Comparison of ENCODE assay signal across 9 mouse cellular contexts in the genomic region with DNA sequence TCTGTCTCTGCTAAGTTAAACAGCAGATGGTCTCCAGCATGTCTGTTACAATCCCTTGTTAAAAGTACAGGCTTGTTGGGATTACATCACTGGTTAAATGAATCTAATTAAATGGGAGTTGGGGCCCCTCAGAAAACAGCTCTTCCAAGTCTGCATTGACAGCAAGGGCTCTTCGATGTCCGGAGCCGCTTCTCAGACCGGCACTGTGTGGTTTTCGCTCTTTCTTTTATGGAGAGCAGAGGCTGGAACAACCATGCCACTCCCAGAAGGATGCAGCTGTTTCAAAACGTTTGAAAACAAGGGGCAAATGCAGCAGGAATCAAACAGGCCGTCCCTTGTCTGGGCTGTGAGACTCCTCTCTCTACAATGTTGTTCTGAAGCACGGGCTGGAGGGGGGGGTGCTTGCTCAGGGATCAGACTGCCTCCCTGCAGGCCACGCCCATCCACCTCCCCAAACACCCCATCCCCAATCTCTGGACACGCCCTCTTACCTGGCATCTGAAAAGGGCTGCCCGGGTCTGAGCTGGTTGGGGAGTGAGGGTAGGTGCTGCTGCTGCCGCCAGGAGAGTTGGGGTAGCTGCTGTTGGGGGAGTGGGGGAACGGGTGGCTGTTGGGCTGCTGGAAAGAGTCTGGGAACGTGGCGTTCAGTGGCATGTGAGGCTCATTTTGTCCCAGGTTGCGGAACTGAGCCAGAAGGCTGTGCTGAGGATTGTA. TPM values are rescaled to one million over a fixed set of nuclear protein-coding genes. Genes with fewer than 3 reads are reported as not detected.
DNase-seq lines count a peak whose midpoint lies in the region; ATAC-seq lines count a peak whose summit lies in the region.
"Had no signal": no experiment of that assay in that cellular context is flagged by ENCODE, and none has a peak within 500 bp of the region (broad histone marks: within the 10 kb centered on the region; RNA-seq: fewer than 3 reads in every experiment).

No protein-coding gene starts in this region.

- H3K27me3 ChIP-seq in neural tube, embryonic 11.5 days (ENCODE audit: control insufficient read depth, insufficient read depth, low read length): no peaks in the 10 kb centered on the region
- H3K27me3 ChIP-seq in hindbrain, embryonic 10.5 days (ENCODE audit: insufficient read depth, poor library complexity, severe bottlenecking): no peaks in the 10 kb centered on the region
- H3K27me3 ChIP-seq in midbrain, embryonic 11.5 days (ENCODE audit: control insufficient read depth, insufficient read depth, low read length): no peaks in the 10 kb centered on the region
- H3K27me3 ChIP-seq: liver, embryonic 13.5 days had no signal

- WGBS in neural tube, embryonic 11.5 days: 41% methylated on average over 16 of the region's 16 CpGs
- 48% methylated on average over 16 of the region's 16 CpGs for WGBS in hindbrain, embryonic 10.5 days
- WGBS in midbrain, embryonic 11.5 days: 44% methylated on average over 16 of the region's 16 CpGs

- DNase-seq in neural tube, embryonic 11.5 days (ENCODE audit: low spot score): no peak
- no peak for DNase-seq in neural tube, embryonic 10.5 days (ENCODE audit: extremely low spot score, low spot score)
- DNase-seq in hindbrain, embryonic 10.5 days (ENCODE audit: low spot score): peak; percentile 10
- peak; percentile 85 for DNase-seq in midbrain, embryonic 11.5 days (ENCODE audit: low spot score, missing footprints)
- DNase-seq in thymus, postnatal 10 days (ENCODE audit: low spot score in 2 of 2): no peak
- DNase-seq in lung, postnatal 4 days: no peak
- no peak for DNase-seq in frontal cortex, postnatal 14 days (ENCODE audit: low spot score in 2 of 2)
- DNase-seq: liver, embryonic 13.5 days had no signal

- ATAC-seq in neural tube, embryonic 11.5 days (ENCODE audit: insufficient read depth, low FRiP score, low TSS enrichment): 0 out of 2 replicates have a peak, but pooled peaks have one; percentile 28
- peak; percentile 67 for ATAC-seq in midbrain, embryonic 11.5 days (ENCODE audit: low FRiP score)
- no peak for ATAC-seq in erythroid progenitor cell, adult 5-6 weeks (replicated peaks; ENCODE audit: low FRiP score, poor library complexity, severe bottlenecking)

- H3K27ac ChIP-seq in neural tube, embryonic 11.5 days (ENCODE audit: low read depth, low read length): 0 out of 2 replicates have a peak overlapping the region, but pooled peaks have one; percentile 27
- H3K27ac ChIP-seq in hindbrain, embryonic 10.5 days: peak overlapping the region; percentile 25
- peak overlapping the region; percentile 25 for H3K27ac ChIP-seq in midbrain, embryonic 11.5 days (ENCODE audit: low read depth, low read length)
- H3K27ac ChIP-seq: liver, embryonic 13.5 days had no signal

- no peak overlapping the region for H3K4me3 ChIP-seq in neural tube, embryonic 11.5 days (ENCODE audit: low read depth, low read length)
- no peak overlapping the region for H3K4me3 ChIP-seq in hindbrain, embryonic 10.5 days
- no peak overlapping the region for H3K4me3 ChIP-seq in midbrain, embryonic 11.5 days (ENCODE audit: low read depth, low read length)
- H3K4me3 ChIP-seq: liver, embryonic 13.5 days had no signal

- H3K9me3 ChIP-seq in neural tube, embryonic 11.5 days (ENCODE audit: control insufficient read depth, low read length): no peaks in the 10 kb centered on the region
- H3K9me3 ChIP-seq in hindbrain, embryonic 10.5 days: no peaks in the 10 kb centered on the region
- H3K9me3 ChIP-seq in midbrain, embryonic 11.5 days (ENCODE audit: control insufficient read depth, low read length): no peaks in the 10 kb centered on the region
- H3K9me3 ChIP-seq: liver, embryonic 13.5 days had no signal

- no peak overlapping the region for H3K4me2 ChIP-seq in neural tube, embryonic 11.5 days (ENCODE audit: low read depth)
- peak overlapping the region; percentile 9; the same call in 1 of the 2 replicates for H3K4me2 ChIP-seq in midbrain, embryonic 11.5 days
- H3K4me2 ChIP-seq: liver, embryonic 13.5 days had no signal

- H3K9ac ChIP-seq in neural tube, embryonic 11.5 days (ENCODE audit: low read length): no peak overlapping the region
- no peak overlapping the region for H3K9ac ChIP-seq in midbrain, embryonic 11.5 days (ENCODE audit: low read length)
- H3K9ac ChIP-seq: liver, embryonic 13.5 days had no signal

- H3K4me1 ChIP-seq in neural tube, embryonic 11.5 days (ENCODE audit: control insufficient read depth, insufficient read depth, low read length): no peaks in the 10 kb centered on the region; the same call in 1 of the 2 replicates
- H3K4me1 ChIP-seq in hindbrain, embryonic 10.5 days (replicated peaks): peaks cover 20% of the 10 kb centered on the region
- peaks cover 9% of the 10 kb centered on the region for H3K4me1 ChIP-seq in midbrain, embryonic 11.5 days (ENCODE audit: control insufficient read depth, insufficient read depth, low read length)

- H3K36me3 ChIP-seq in neural tube, embryonic 11.5 days (ENCODE audit: control insufficient read depth, insufficient read depth, low read length): 0 out of 2 replicates have a peak, but pooled peaks cover 2% of the 10 kb centered on the region
- H3K36me3 ChIP-seq in hindbrain, embryonic 10.5 days: peaks cover 71% of the 10 kb centered on the region
- peaks cover 9% of the 10 kb centered on the region for H3K36me3 ChIP-seq in midbrain, embryonic 11.5 days (ENCODE audit: control insufficient read depth, insufficient read depth, low read length)
- H3K36me3 ChIP-seq: liver, embryonic 13.5 days had no signal

RNA-seq across cellular contexts. Expression of gene Smad1, which starts 43.4 kb away (rescaled TPM):
- 71.9 and 72.5 TPM in 2 replicates for polyA plus RNA-seq in neural tube, embryonic 11.5 days (2014; fragmentation: Nextera tagmentation; extraction: Ambion mirVana)
- polyA plus RNA-seq in hindbrain, embryonic 10.5 days (2016; fragmentation: Nextera tagmentation; extraction: Ambion mirVana): 41.5 and 45.9 TPM in 2 replicates
- polyA plus RNA-seq in midbrain, embryonic 11.5 days (2014; fragmentation: Nextera tagmentation; extraction: Ambion mirVana): 55.5 and 63.1 TPM in 2 replicates
- total RNA-seq in erythroid progenitor cell, adult 5-6 weeks (2015; ENCODE audit: low replicate concordance): 1.1 TPM in 1 of 2 replicates, not detected in the other
- total RNA-seq in erythroid progenitor cell, adult 5-6 weeks (2017; ENCODE audit: low replicate concordance): 1.2 TPM in 2 replicates

Comparison
In these comparisons a context has a peak if more than half of its experiments do, and no peak if none do; other contexts are left out.
1. DNase-seq: peak in hindbrain, embryonic 10.5 days (single experiment) and midbrain, embryonic 11.5 days (single experiment); none in neural tube, embryonic 11.5 days (single experiment), neural tube, embryonic 10.5 days (single experiment), thymus, postnatal 10 days (0 of 2), lung, postnatal 4 days (0 of 2) and frontal cortex, postnatal 14 days (0 of 2).
2. Peak in every context shown above with its lines, with median percentiles within 50 percentile points of each other: H3K27ac ChIP-seq.